Mouse (Mus musculus) G1E (cell line): ENCODE results near the gene Mfsd13b. TPM values are rescaled to one million over a fixed set of nuclear protein-coding genes. Genes with fewer than 3 reads are reported as not detected.

Source experiments
- ATAC-seq: 2 replicates; pipeline ENCODE4 v1.8.0; 2016; ENCODE audit warnings: mild to moderate bottlenecking; ENCODE audit not compliant: insufficient number of reproducible peaks, poor library complexity, low FRiP score, severe bottlenecking; ENCODE audit errors: extremely low read depth
- DNase-seq: peaks from one replicate; pipeline ENCODE4 v3.0.0; 2012; ENCODE audit warnings: low spot score
- H3K27me3 ChIP-seq: 2 replicates; pipeline ENCODE4 v1.6.1; 2012; ENCODE audit warnings: mild to moderate bottlenecking, low read length, inconsistent platforms; ENCODE audit not compliant: insufficient read depth
- H3K36me3 ChIP-seq: replicated peaks from 2 replicates; pipeline ENCODE3; 2012; ENCODE audit warnings: mild to moderate bottlenecking, inconsistent platforms
- H3K4me1 ChIP-seq: 2 replicates; pipeline ENCODE4 v1.6.1; 2012; ENCODE audit warnings: low read depth, low read length, inconsistent platforms, mixed read lengths; ENCODE audit not compliant: insufficient read depth
- H3K4me3 ChIP-seq: 2 replicates; pipeline ENCODE4 v1.5.1; 2012; ENCODE audit warnings: low read depth, mild to moderate bottlenecking, inconsistent platforms, low read length, moderate library complexity, mixed read lengths
- H3K9me3 ChIP-seq: replicated peaks from 2 replicates; pipeline ENCODE4 v1.6.1; 2012; ENCODE audit warnings: inconsistent platforms
- CTCF ChIP-seq: IDR thresholded peaks from 2 replicates; pipeline ENCODE4 v1.5.1; 2012; ENCODE audit warnings: low read depth, low read length, inconsistent platforms, mixed read lengths
- GATA1 ChIP-seq: IDR thresholded peaks from 2 replicates; pipeline ENCODE4 v1.6.1; 2012; ENCODE audit warnings: borderline replicate concordance, low read length, inconsistent platforms, mixed read lengths
- GATA2 ChIP-seq: IDR thresholded peaks from 2 replicates; pipeline ENCODE4 v1.6.1; 2012; ENCODE audit warnings: low read depth, low read length, inconsistent platforms, borderline replicate concordance
- POLR2AphosphoS5 ChIP-seq: IDR thresholded peaks from 2 replicates; pipeline ENCODE4 v1.6.1; 2012; ENCODE audit warnings: low read depth, low read length, inconsistent platforms; ENCODE audit not compliant: insufficient replicate concordance
- TAL1 ChIP-seq: conservative IDR thresholded peaks from 2 replicates; pipeline ENCODE4 v1.6.1; 2012; ENCODE audit warnings: low read depth, low read length, inconsistent platforms, mixed read lengths
- polyA plus RNA-seq: library from polyadenylated mRNA; stranded (reverse); fragments of >175 nt; gene quantifications from 2 replicates; pipeline ENCODE4 v1.2.3, GENCODE M21; 2012
- total RNA-seq, 2 experiments: library from RNA; stranded (forward) in 1 of 2; stranded (reverse) in 1 of 2; fragments of 200-1000 nt in 1 of 2; fragments of >200 nt in 1 of 2; fragmentation: Nextera tagmentation in 1 of 2; gene quantifications; 2 replicates each; pipeline ENCODE4 v1.2.3; 2014 to 2017

Mfsd13b gene
- total and polyA plus RNA-seq, 3 experiments = 0.38 to 4.5 TPM; not detected in 1

- peaks cover 26% of the 10 kb centered on the region for H3K4me1 ChIP-seq
Measured at GRCm38 (mm10) chr7:121040595-121040994, 58.3 kb downstream of the Mfsd13b start.

GRCm38 (mm10) chr7:121041989-121042388 lies 59.7 kb downstream of the Mfsd13b start:
- no peaks in the 10 kb centered on the region for H3K27me3 ChIP-seq
- H3K9me3 ChIP-seq = no peaks in the 10 kb centered on the region
- H3K36me3 ChIP-seq = peaks cover 26% of the 10 kb centered on the region
- H3K4me3 ChIP-seq = no peak overlapping the region
- TF ChIP-seq GATA2 (no peak), CTCF (no peak), POLR2AphosphoS5 (no peak), GATA1 (no peak), TAL1 (no peak)
- DNase-seq = no peak
- peaks cover 12% of the 10 kb centered on the region for H3K4me1 ChIP-seq
- no peak for ATAC-seq

More at GRCm38 (mm10) chr7:121040595-121040994, 58.3 kb downstream of the Mfsd13b start:
- DNase-seq (no peak), ATAC-seq (no peak)
- no peak overlapping the region for H3K4me3 ChIP-seq
- H3K27me3 ChIP-seq = no peaks in the 10 kb centered on the region
- TF ChIP-seq TAL1 (no peak), GATA2 (no peak), GATA1 (no peak), POLR2AphosphoS5 (no peak), CTCF (no peak)
- H3K36me3 ChIP-seq = peaks cover 33% of the 10 kb centered on the region
- H3K9me3 ChIP-seq = no peaks in the 10 kb centered on the region

GRCm38 (mm10) chr7:121043004-121043403 lies 60.7 kb downstream of the Mfsd13b start:
- Histone ChIP-seq H3K4me1 (peaks cover 12% of the 10 kb centered on the region), H3K4me3 (no peak overlapping the region), H3K36me3 (peaks cover 28% of the 10 kb centered on the region), H3K9me3 (no peaks in the 10 kb centered on the region), H3K27me3 (no peaks in the 10 kb centered on the region)
- TF ChIP-seq GATA2 (no peak), CTCF (no peak)
- ATAC-seq = no peak
- no peak for DNase-seq

- Histone ChIP-seq H3K4me1 (peaks cover 12% of the 10 kb centered on the region), H3K36me3 (peaks cover 31% of the 10 kb centered on the region), H3K27me3 (no peaks in the 10 kb centered on the region), H3K9me3 (no peaks in the 10 kb centered on the region), H3K4me3 (no peak overlapping the region)
- no peak for TF ChIP-seq CTCF
- no peak for TF ChIP-seq GATA2
- TF ChIP-seq TAL1 = no peak
- TF ChIP-seq GATA1 = no peak
- no peak for TF ChIP-seq POLR2AphosphoS5
- DNase-seq = no peak
- no peak for ATAC-seq
Measured at GRCm38 (mm10) chr7:121043510-121043909, 61.2 kb downstream of the Mfsd13b start.

GRCm38 (mm10) chr7:121044251-121044650 lies 61.9 kb downstream of the Mfsd13b start:
- H3K4me1 ChIP-seq = peaks cover 12% of the 10 kb centered on the region
- ATAC-seq (no peak), DNase-seq (no peak)
- H3K27me3 ChIP-seq = no peaks in the 10 kb centered on the region
- peaks cover 30% of the 10 kb centered on the region for H3K36me3 ChIP-seq
- no peak overlapping the region for H3K4me3 ChIP-seq
- H3K9me3 ChIP-seq = no peaks in the 10 kb centered on the region
- TF ChIP-seq TAL1 = no peak
- TF ChIP-seq GATA2 = no peak
- TF ChIP-seq POLR2AphosphoS5 = no peak
- TF ChIP-seq CTCF = no peak
- TF ChIP-seq GATA1 = no peak

- no peak for ATAC-seq
Measured at GRCm38 (mm10) chr7:121045671-121046453, 63.6 kb downstream of the Mfsd13b start.

More at GRCm38 (mm10) chr7:121045671-121046453, 63.6 kb downstream of the Mfsd13b start:
- no peaks in the 10 kb centered on the region for H3K27me3 ChIP-seq
- no peak overlapping the region for H3K4me3 ChIP-seq
- no peak for DNase-seq
- TF ChIP-seq CTCF (no peak), GATA1 (no peak), TAL1 (no peak), GATA2 (no peak)
- peaks cover 1% of the 10 kb centered on the region for H3K4me1 ChIP-seq
- no peaks in the 10 kb centered on the region for H3K9me3 ChIP-seq
- H3K36me3 ChIP-seq = peaks cover 32% of the 10 kb centered on the region
